Mouse (Mus musculus) erythroblast, adult 5-6 weeks (primary cell): ENCODE results near the gene Gse1. TPM values are rescaled to one million over a fixed set of nuclear protein-coding genes. Genes with fewer than 3 reads are reported as not detected.
A peak's percentile ranks its signal among the peaks of the same experiment; 100 is the strongest.

Experiments used
- ATAC-seq: replicated peaks from 2 replicates; pipeline ENCODE4 v1.8.0; 2016; ENCODE audit warnings: moderate number of reproducible peaks, mild to moderate bottlenecking, moderate TSS enrichment, inconsistent platforms; ENCODE audit not compliant: poor library complexity, low FRiP score, severe bottlenecking
- total RNA-seq, 2 experiments: library from RNA; stranded (forward) in 1 of 2; stranded (reverse) in 1 of 2; fragments of 150-400 nt in 1 of 2; fragments of 200-764, 138-1000 nt in 1 of 2; gene quantifications; 2 replicates each; pipeline versions ENCODE4 v1.2.3 to v1.2.4; 2015 to 2017; ENCODE audit warnings: low replicate concordance in 2 of 2

The Gse1 gene
- total RNA-seq, 2 experiments from 2014 or later = 30.0 to 38.3 TPM

- 0 out of 2 replicates have a peak, but pooled peaks have one; percentile 18 for ATAC-seq
Measured at GRCm38 (mm10) chr8:120382436-120383203, 154.4 kb downstream of the Gse1 start.

- ATAC-seq = no peak
Measured at GRCm38 (mm10) chr8:120383204-120383560, 154.9 kb downstream of the Gse1 start.

GRCm38 (mm10) chr8:120383713-120384112 lies 155.5 kb downstream of the Gse1 start:
- no peak for ATAC-seq

GRCm38 (mm10) chr8:120384745-120385144 lies 156.5 kb downstream of the Gse1 start:
- no peak for ATAC-seq

- ATAC-seq = no peak
Measured at GRCm38 (mm10) chr8:120388246-120388645, 160.0 kb downstream of the Gse1 start.

- no peak for ATAC-seq
Measured at GRCm38 (mm10) chr8:120390598-120390997, 162.3 kb downstream of the Gse1 start.

GRCm38 (mm10) chr8:120391856-120392255 lies 163.6 kb downstream of the Gse1 start:
- ATAC-seq = no peak

- no peak for ATAC-seq
Measured at GRCm38 (mm10) chr8:120393085-120393484, 164.8 kb downstream of the Gse1 start.

- no peak for ATAC-seq
Measured at GRCm38 (mm10) chr8:120393871-120394275, 165.6 kb downstream of the Gse1 start.

- ATAC-seq = no peak
Measured at GRCm38 (mm10) chr8:120395892-120396291, 167.6 kb downstream of the Gse1 start.

GRCm38 (mm10) chr8:120396756-120397155 lies 168.5 kb downstream of the Gse1 start:
- no peak for ATAC-seq

GRCm38 (mm10) chr8:120397444-120398411 lies 169.5 kb downstream of the Gse1 start:
- ATAC-seq = no peak

GRCm38 (mm10) chr8:120399212-120399934 lies 171.1 kb downstream of the Gse1 start:
- no peak for ATAC-seq

GRCm38 (mm10) chr8:120401216-120401615 lies 173.0 kb downstream of the Gse1 start:
- no peak for ATAC-seq

- peak; percentile 61 for ATAC-seq
Measured at GRCm38 (mm10) chr8:120401712-120402111, 173.5 kb downstream of the Gse1 start.

- no peak for ATAC-seq
Measured at GRCm38 (mm10) chr8:120403606-120404269, 175.5 kb downstream of the Gse1 start.

- ATAC-seq = peak; percentile 56
Measured at GRCm38 (mm10) chr8:120404609-120405036, 176.4 kb downstream of the Gse1 start.

GRCm38 (mm10) chr8:120406008-120406632 lies 177.9 kb downstream of the Gse1 start:
- ATAC-seq = no peak

- peak; percentile 56 for ATAC-seq
Measured at GRCm38 (mm10) chr8:120407701-120408240, 179.5 kb downstream of the Gse1 start.
